Mouse (Mus musculus): ENCODE measurements around the gene Mtln.

Gene Mtln

GRCm38 (mm10) chr2:127754113-127754512 is 38.2 kb downstream of the Mtln start:
- DNase-seq (ENCODE audit: inconsistent ontology term) = no peak

- no peak for DNase-seq (ENCODE audit: inconsistent ontology term)
These were observed 40.3 kb downstream of the Mtln start for GRCm38 (mm10) chr2:127751849-127752610.

GRCm38 (mm10) chr2:127749376-127749775 is 42.9 kb downstream of the Mtln start:
- no peak for DNase-seq (ENCODE audit: inconsistent ontology term)

- DNase-seq (ENCODE audit: inconsistent ontology term) = no peak
These were observed 44.0 kb downstream of the Mtln start for GRCm38 (mm10) chr2:127748316-127748715.

- no peak for DNase-seq (ENCODE audit: inconsistent ontology term)
These were observed 49.7 kb downstream of the Mtln start for GRCm38 (mm10) chr2:127742637-127743036.
